Mouse (Mus musculus): ENCODE measurements around the gene Fbxw5. TPM values are rescaled to one million over a fixed set of nuclear protein-coding genes. Genes with fewer than 3 reads are reported as not detected.
A peak's percentile ranks its signal among the peaks of the same experiment; 100 is the strongest.
"Not testable (repeated sequence)": the region's sequence is repeated elsewhere in the genome, so short reads cannot be mapped to it uniquely, and the experiment has no call there.

The Fbxw5 gene
- polyA plus RNA-seq, 1 experiment from 2014 or later = 130 TPM

DNA sequence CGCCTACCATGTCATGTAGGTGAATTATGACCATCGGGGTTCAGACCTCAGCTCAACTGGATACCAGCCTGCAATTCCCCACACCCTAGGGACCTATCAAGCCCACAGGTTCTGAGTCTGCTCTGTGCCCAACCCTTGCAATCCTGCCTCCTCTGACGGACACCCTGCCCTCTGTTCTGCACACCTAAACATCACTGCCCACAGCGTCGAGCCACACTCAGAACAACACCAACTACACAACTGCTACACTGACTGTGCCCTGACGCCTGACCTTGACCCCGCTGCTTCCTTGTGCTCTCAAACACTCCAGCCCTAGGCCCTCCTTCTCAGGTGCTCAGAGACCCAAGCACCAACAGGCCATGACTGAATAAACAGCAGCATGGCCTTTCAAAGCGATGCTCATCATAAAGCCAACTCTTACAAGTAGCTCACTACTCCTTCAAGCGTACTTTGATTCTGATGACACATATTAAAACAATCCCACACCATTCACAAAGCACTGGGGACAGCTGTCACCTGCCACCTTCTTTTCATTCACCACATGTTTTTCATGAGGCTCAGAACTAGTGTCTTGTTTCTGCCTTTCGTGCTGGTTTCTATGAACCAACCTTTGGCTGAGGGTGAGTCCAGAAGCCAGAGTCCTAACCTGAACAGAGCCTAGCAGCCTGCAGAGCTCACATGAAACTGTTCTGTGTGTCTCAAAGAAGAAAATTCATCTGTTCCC lies 41.3 kb downstream of the Fbxw5 start:
- H3K4me3 ChIP-seq = no peak overlapping the region
- no peak overlapping the region for H3K27ac ChIP-seq (replicated peaks)
- no peak for ATAC-seq (replicated peaks)
- WGBS = 88% methylated on average over 10 of the region's 10 CpGs
- H3K27me3 ChIP-seq = no peaks in the 10 kb centered on the region
- no peaks in the 10 kb centered on the region for H3K9me3 ChIP-seq
- H3K4me1 ChIP-seq = peaks cover 8% of the 10 kb centered on the region
- peaks cover 7% of the 10 kb centered on the region; the same call in 1 of the 2 replicates for H3K36me3 ChIP-seq
- H3K4me2 ChIP-seq (replicated peaks) = no peak overlapping the region
- H3K9ac ChIP-seq (replicated peaks) = no peak overlapping the region

DNA sequence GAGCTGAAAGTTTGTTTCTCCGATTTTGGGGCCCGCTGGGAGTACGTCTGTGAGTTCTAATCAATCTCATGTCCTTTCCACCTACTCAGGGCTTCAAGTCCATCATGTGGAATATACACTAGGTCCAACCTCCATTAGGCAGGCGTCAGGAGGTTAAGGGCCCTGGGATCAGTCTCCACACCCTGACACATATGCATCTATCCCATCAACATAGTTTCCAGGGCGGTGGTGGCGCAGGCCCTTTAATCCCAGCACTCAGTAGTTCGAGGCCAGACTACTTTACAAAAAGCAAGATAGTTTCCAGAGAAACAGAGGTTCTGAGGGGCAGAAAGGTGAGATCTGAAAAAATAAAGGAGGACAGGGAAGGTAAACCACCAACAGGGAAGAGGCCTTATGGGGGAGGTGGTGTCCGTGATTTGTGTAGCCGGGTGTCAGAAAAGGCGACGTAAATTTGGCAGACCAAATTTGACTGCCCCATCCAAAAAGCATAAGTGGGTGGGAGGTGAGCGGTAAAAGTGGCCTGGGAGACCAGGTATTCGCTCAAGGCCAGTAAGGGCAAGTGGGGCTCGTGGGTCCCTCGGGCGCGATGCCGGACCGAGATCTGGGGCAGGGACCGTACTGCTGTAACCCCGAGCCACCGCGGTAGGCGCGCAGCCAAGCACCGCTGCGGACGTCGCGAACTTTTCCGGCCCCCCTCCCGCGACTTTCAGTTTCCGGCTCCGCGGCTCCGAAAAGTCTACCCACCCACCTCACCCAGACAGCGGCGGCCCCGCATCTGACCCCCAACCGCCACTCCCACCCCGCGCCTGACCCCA lies 45.7 kb downstream of the Fbxw5 start:
- H3K27ac ChIP-seq (replicated peaks) = peak overlapping the region; percentile 49; the same call in 1 of the 2 replicates
- H3K9me3 ChIP-seq = no peaks in the 10 kb centered on the region
- no peaks in the 10 kb centered on the region for H3K36me3 ChIP-seq
- ATAC-seq (replicated peaks) = peak; percentile 47
- peak overlapping the region; percentile 59 for H3K4me3 ChIP-seq
- H3K4me2 ChIP-seq (replicated peaks) = peak overlapping the region; percentile 57
- H3K9ac ChIP-seq (replicated peaks) = peak overlapping the region; percentile 57
- peaks cover 15% of the 10 kb centered on the region for H3K4me1 ChIP-seq
- 8% methylated on average over 41 of the region's 43 CpGs for WGBS
- no peaks in the 10 kb centered on the region for H3K27me3 ChIP-seq

DNA sequence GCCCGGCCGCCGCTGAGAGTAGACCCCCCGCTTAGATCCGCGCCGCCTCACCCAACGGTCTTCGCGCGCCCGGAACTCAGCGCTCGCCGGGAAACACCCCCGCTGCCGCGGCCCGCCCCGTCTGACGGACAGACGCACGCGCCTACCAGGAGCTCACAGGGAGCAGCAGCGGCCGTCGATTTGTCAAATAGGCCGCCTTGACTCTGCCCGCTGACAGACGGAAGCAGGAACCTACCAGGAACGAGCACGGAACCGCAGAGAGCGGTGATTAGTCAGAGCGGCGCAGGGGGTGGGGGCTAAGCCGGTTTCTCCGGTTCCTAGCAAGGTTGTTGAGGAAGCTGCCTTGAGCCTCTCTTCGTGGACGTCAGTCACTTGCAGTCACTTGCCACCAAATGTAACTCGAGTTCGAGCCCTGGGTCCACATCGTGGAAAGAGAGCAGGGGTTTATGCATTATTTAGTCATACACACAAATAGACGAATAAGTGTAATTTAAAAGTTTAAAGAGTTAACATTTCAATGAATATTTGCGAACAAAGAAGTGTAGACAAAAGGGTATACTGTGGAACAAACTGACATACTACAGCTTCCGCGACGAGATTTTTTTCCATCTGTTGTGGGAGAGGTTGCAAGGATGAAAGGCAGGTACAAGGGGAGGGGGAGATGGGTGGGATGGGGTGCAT lies 46.4 kb downstream of the Fbxw5 start, which contains the start of gene Traf2:
TSS of gene Traf2 (minus strand) at position 130 of the 681 bp plus-strand sequence.
- Histone ChIP-seq H3K9ac (replicated peaks) (peak within 1 kb of the TSS; percentile 57), H3K27me3 (no peaks in the 10 kb centered on the region), H3K27ac (replicated peaks) (peak within 1 kb of the TSS; percentile 49; the same call in 1 of the 2 replicates), H3K4me1 (peaks cover 15% of the 10 kb centered on the region), H3K4me2 (replicated peaks) (peak within 1 kb of the TSS; percentile 57), H3K4me3 (peak within 1 kb of the TSS; percentile 59), H3K36me3 (no peaks in the 10 kb centered on the region), H3K9me3 (no peaks in the 10 kb centered on the region)
- WGBS = 3% methylated on average over 48 of the region's 48 CpGs
- ATAC-seq (replicated peaks) = peak; percentile 100

DNA sequence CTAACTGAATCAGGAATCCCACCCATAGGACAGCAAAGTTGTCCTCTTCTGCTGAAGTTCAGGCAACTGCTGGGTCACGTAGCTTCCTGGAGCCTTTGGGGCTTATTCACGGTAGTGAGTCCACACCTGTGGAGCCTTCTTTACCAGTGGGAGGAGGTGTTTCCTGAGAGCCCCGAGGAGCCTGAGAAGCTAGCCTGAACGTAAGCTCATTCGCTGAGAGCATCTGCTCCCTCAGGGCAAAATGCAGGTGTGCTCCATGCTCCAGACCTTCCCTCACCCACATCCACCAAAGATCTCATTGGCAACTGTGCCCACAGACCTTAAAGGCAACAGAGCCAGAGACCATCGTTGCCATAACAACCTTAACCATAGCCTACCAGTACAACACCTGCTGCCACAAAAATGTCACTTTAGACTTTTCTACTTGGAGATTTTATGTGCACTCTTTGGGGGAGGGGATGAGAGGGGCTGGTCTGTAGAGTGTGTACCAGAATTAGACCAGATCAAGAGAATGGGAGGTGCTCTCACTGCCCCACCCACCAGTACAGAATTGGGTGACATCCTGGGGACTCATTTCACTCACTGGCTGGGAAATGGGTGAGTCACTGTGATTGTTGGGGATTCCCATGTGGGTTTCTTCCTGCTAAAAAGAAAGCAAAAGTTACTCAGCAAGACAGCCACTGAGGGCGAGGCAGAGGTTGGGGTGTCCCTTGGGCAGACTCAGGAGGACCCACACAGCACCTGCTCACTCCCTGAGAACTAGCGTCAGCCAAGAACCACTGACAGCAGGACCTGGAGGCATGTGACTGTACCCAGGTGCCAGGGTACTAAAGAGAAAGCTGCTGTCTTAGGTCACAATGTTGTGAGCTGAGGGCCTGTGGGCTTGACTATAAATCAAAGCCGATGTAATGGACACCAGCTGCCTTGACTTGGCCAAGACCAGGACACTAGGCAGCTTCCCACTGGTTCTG lies 48.8 kb downstream of the Fbxw5 start:
- 79% methylated on average over 9 of the region's 9 CpGs for WGBS
- H3K27ac ChIP-seq (replicated peaks) = no peak overlapping the region
- no peak overlapping the region for H3K9ac ChIP-seq (replicated peaks)
- no peaks in the 10 kb centered on the region for H3K27me3 ChIP-seq
- H3K9me3 ChIP-seq = no peaks in the 10 kb centered on the region
- no peak for ATAC-seq (replicated peaks)
- H3K4me2 ChIP-seq (replicated peaks) = no peak overlapping the region
- H3K4me3 ChIP-seq = no peak overlapping the region
- no peaks in the 10 kb centered on the region for H3K36me3 ChIP-seq
- peaks cover 15% of the 10 kb centered on the region for H3K4me1 ChIP-seq

DNA sequence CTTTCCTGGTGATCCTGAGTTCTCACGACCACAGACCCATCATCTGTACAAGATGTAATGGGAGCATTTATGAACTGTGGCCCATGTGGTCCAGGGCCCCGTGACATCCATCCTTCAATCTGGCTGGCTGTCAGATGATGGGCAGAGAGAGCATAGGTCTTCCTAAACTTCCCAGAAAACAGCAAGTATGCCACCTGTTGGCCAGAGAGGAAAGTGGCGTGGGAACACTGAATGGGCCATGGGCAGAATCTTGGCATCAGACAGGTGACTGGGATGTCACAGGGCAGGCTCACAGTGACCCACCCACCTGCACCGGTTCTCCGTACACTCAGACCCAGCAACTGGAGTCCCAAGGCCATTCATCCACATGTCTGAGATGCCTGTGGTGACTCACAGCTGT lies 50.6 kb downstream of the Fbxw5 start:
- WGBS = 34% methylated on average over 5 of the region's 5 CpGs
- no peak for ATAC-seq (replicated peaks)
- peaks cover 9% of the 10 kb centered on the region for H3K4me1 ChIP-seq
- H3K9ac ChIP-seq (replicated peaks) = no peak overlapping the region
- H3K27ac ChIP-seq (replicated peaks) = no peak overlapping the region
- H3K4me3 ChIP-seq = no peak overlapping the region
- H3K4me2 ChIP-seq (replicated peaks) = no peak overlapping the region
- no peaks in the 10 kb centered on the region for H3K27me3 ChIP-seq
- H3K9me3 ChIP-seq = no peaks in the 10 kb centered on the region
- H3K36me3 ChIP-seq = no peaks in the 10 kb centered on the region

DNA sequence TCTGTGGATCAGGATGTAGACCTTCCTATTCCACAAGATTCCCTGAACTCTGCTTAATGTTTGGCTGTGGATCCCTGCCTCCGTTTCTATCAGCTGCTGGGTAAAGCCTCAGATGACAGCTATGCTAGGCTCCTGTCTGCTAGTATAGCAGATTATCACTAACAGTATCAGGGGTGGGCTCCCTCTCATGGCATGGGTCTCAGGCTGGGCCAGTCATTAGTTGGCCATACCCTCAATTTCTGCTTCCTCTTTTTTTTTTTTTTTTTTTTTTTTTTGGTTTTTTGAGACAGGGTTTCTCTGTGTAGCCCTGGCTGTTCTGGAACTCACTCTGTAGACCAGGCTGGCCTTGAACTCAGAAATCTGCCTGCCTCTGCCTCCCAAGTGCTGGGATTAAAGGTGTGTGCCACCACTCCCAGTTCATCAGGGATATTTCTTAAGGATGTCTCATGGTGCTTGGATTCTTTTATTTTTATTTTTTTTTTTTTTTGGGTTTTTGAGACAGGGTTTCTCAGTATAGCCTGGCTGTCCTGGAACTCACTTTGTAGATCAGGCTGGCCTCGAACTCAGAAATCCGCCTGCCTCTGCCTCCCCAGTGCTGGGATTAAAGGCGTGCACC lies 52.7 kb downstream of the Fbxw5 start:
- not testable (repeated sequence) for H3K4me2 ChIP-seq (replicated peaks); H3K36me3 ChIP-seq; H3K27me3 ChIP-seq; H3K27ac ChIP-seq (replicated peaks); H3K9me3 ChIP-seq; H3K9ac ChIP-seq (replicated peaks); H3K4me3 ChIP-seq; ATAC-seq (replicated peaks)
- WGBS = 89% methylated on average over 4 of the region's 4 CpGs
- peaks cover 11% of the 10 kb centered on the region for H3K4me1 ChIP-seq

Other genes with a start within 250 kb of the Fbxw5 start
- 16.4 and 19.7 TPM in 2 replicates for gene Tmem203, start 245.3 kb upstream of the Fbxw5 start, polyA plus RNA-seq (2015; fragmentation: Nextera tagmentation; extraction: Ambion mirVana)
- 15.6 and 16.5 TPM in 2 replicates for gene Tprn, start 238.1 kb upstream of the Fbxw5 start, polyA plus RNA-seq (2015; fragmentation: Nextera tagmentation; extraction: Ambion mirVana)
- 209 and 225 TPM in 2 replicates for gene Ssna1, start 228.3 kb upstream of the Fbxw5 start, polyA plus RNA-seq (2015; fragmentation: Nextera tagmentation; extraction: Ambion mirVana)
- gene Anapc2, start 228.3 kb upstream of the Fbxw5 start, polyA plus RNA-seq (2015; fragmentation: Nextera tagmentation; extraction: Ambion mirVana) = 148 and 150 TPM in 2 replicates
- gene Tmem210, start 212.6 kb upstream of the Fbxw5 start, polyA plus RNA-seq (2015; fragmentation: Nextera tagmentation; extraction: Ambion mirVana) = not detected in 2 replicates
- not detected in 2 replicates for gene Lrrc26, start 210.8 kb upstream of the Fbxw5 start, polyA plus RNA-seq (2015; fragmentation: Nextera tagmentation; extraction: Ambion mirVana)
- gene Grin1, start 181.6 kb upstream of the Fbxw5 start, polyA plus RNA-seq (2015; fragmentation: Nextera tagmentation; extraction: Ambion mirVana) = 19.1 and 21.5 TPM in 2 replicates
- 52.6 and 61.1 TPM in 2 replicates for gene Man1b1, start 168.4 kb upstream of the Fbxw5 start, polyA plus RNA-seq (2015; fragmentation: Nextera tagmentation; extraction: Ambion mirVana)
- gene Dpp7, start 144.4 kb upstream of the Fbxw5 start, polyA plus RNA-seq (2015; fragmentation: Nextera tagmentation; extraction: Ambion mirVana) = 25.5 and 29.3 TPM in 2 replicates
- gene Uap1l1, start 135.1 kb upstream of the Fbxw5 start, polyA plus RNA-seq (2015; fragmentation: Nextera tagmentation; extraction: Ambion mirVana) = 4.1 and 5.1 TPM in 2 replicates
- 31.9 and 32.6 TPM in 2 replicates for gene Sapcd2, start 128.4 kb upstream of the Fbxw5 start, polyA plus RNA-seq (2015; fragmentation: Nextera tagmentation; extraction: Ambion mirVana)
- gene Entpd2, start 104.9 kb upstream of the Fbxw5 start, polyA plus RNA-seq (2015; fragmentation: Nextera tagmentation; extraction: Ambion mirVana) = 3.6 and 4.8 TPM in 2 replicates
- 406 and 408 TPM in 2 replicates for gene Npdc1, start 101.4 kb upstream of the Fbxw5 start, polyA plus RNA-seq (2015; fragmentation: Nextera tagmentation; extraction: Ambion mirVana)
- gene Fut7, start 77.5 kb upstream of the Fbxw5 start, polyA plus RNA-seq (2015; fragmentation: Nextera tagmentation; extraction: Ambion mirVana) = 0.20 TPM in 1 of 2 replicates, not detected in the other
- gene Abca2, start 72.0 kb upstream of the Fbxw5 start, polyA plus RNA-seq (2015; fragmentation: Nextera tagmentation; extraction: Ambion mirVana) = 11.6 and 14.1 TPM in 2 replicates
- gene Clic3, start 43.9 kb upstream of the Fbxw5 start, polyA plus RNA-seq (2015; fragmentation: Nextera tagmentation; extraction: Ambion mirVana) = 3.3 and 3.4 TPM in 2 replicates
- 100 and 101 TPM in 2 replicates for gene Paxx, start 39.7 kb upstream of the Fbxw5 start, polyA plus RNA-seq (2015; fragmentation: Nextera tagmentation; extraction: Ambion mirVana)
- 112 and 123 TPM in 2 replicates for gene Ptgds, start 30.7 kb upstream of the Fbxw5 start, polyA plus RNA-seq (2015; fragmentation: Nextera tagmentation; extraction: Ambion mirVana)
- gene Lcn12, start 6.8 kb upstream of the Fbxw5 start, polyA plus RNA-seq (2015; fragmentation: Nextera tagmentation; extraction: Ambion mirVana) = not detected in 2 replicates
- gene C8g, start 969 bp downstream of the Fbxw5 start, polyA plus RNA-seq (2015; fragmentation: Nextera tagmentation; extraction: Ambion mirVana) = 3.4 and 4.7 TPM in 2 replicates
- gene Traf2, start 46.2 kb downstream of the Fbxw5 start, polyA plus RNA-seq (2015; fragmentation: Nextera tagmentation; extraction: Ambion mirVana) = 28.2 and 28.6 TPM in 2 replicates
- gene Edf1, start 57.1 kb downstream of the Fbxw5 start, polyA plus RNA-seq (2015; fragmentation: Nextera tagmentation; extraction: Ambion mirVana) = 368 and 393 TPM in 2 replicates
- 4.2 and 5.3 TPM in 2 replicates for gene Mamdc4, start 74.1 kb downstream of the Fbxw5 start, polyA plus RNA-seq (2015; fragmentation: Nextera tagmentation; extraction: Ambion mirVana)
- gene Phpt1, start 74.5 kb downstream of the Fbxw5 start, polyA plus RNA-seq (2015; fragmentation: Nextera tagmentation; extraction: Ambion mirVana) = 151 and 158 TPM in 2 replicates
- gene Ajm1, start 81.0 kb downstream of the Fbxw5 start, polyA plus RNA-seq (2015; fragmentation: Nextera tagmentation; extraction: Ambion mirVana) = 5.5 and 5.9 TPM in 2 replicates
- 78.8 and 81.1 TPM in 2 replicates for gene Rabl6, start 107.8 kb downstream of the Fbxw5 start, polyA plus RNA-seq (2015; fragmentation: Nextera tagmentation; extraction: Ambion mirVana)
- gene Ccdc183, start 116.9 kb downstream of the Fbxw5 start, polyA plus RNA-seq (2015; fragmentation: Nextera tagmentation; extraction: Ambion mirVana) = 0.14 and 0.20 TPM in 2 replicates
- gene Tmem141, start 121.3 kb downstream of the Fbxw5 start, polyA plus RNA-seq (2015; fragmentation: Nextera tagmentation; extraction: Ambion mirVana) = 23.8 and 25.0 TPM in 2 replicates
- gene Fcna, start 127.3 kb downstream of the Fbxw5 start, polyA plus RNA-seq (2015; fragmentation: Nextera tagmentation; extraction: Ambion mirVana) = 2.2 and 2.7 TPM in 2 replicates
- gene Lcn8, start 152.4 kb downstream of the Fbxw5 start, polyA plus RNA-seq (2015; fragmentation: Nextera tagmentation; extraction: Ambion mirVana) = not detected in 2 replicates
- gene Lcn5, start 157.2 kb downstream of the Fbxw5 start, polyA plus RNA-seq (2015; fragmentation: Nextera tagmentation; extraction: Ambion mirVana) = not detected in 2 replicates
- gene Lcn6, start 176.0 kb downstream of the Fbxw5 start, polyA plus RNA-seq (2015; fragmentation: Nextera tagmentation; extraction: Ambion mirVana) = not detected in 2 replicates
- not detected in 2 replicates for gene Lcn10, start 182.0 kb downstream of the Fbxw5 start, polyA plus RNA-seq (2015; fragmentation: Nextera tagmentation; extraction: Ambion mirVana)
- not detected in 2 replicates for gene Obp2a, start 199.3 kb downstream of the Fbxw5 start, polyA plus RNA-seq (2015; fragmentation: Nextera tagmentation; extraction: Ambion mirVana)
- gene Bmyc, start 206.0 kb downstream of the Fbxw5 start, polyA plus RNA-seq (2015; fragmentation: Nextera tagmentation; extraction: Ambion mirVana) = 115 TPM in 2 replicates
- gene Obp2b, start 236.3 kb downstream of the Fbxw5 start, polyA plus RNA-seq (2015; fragmentation: Nextera tagmentation; extraction: Ambion mirVana) = not detected in 2 replicates